8 mouse cellular contexts compared by ENCODE assay signal in genomic region chr2:181581402-181582120, GRCm38 (mm10). TPM values are rescaled to one million over a fixed set of nuclear protein-coding genes. Genes with fewer than 3 reads are reported as not detected.
A peak's percentile ranks its signal among the peaks of the same experiment; 100 is the strongest.
DNase-seq lines count a peak whose midpoint lies in the region; ATAC-seq and TF ChIP-seq lines count a peak whose summit lies in the region.

No protein-coding gene starts in this region.

- DNase-seq in Patski (ENCODE audit: low read depth, low spot score) = no peak
- DNase-seq in cerebellum, postnatal 14 days = peak; percentile 88 to 91
- DNase-seq in frontal cortex, postnatal 10 days (ENCODE audit: low spot score in 2 of 2) = peak; percentile 72 to 85
- peak; percentile 87 for DNase-seq in hindbrain, embryonic 11.5 days (ENCODE audit: low spot score)
- DNase-seq in layer of hippocampus, postnatal 10 days (ENCODE audit: low spot score in 2 of 2) = peak; percentile 85 to 87
- DNase-seq in thymus, postnatal 10 days (ENCODE audit: low spot score in 2 of 2) = peak; percentile 78 to 79

- POLR2A ChIA-PET in Patski (lab: Charles Lee) = interaction anchor here (0.6 to 1.9 kb wide), 7 partner anchors 10 to 187 kb away, joined by 3 to 6 read pairs (median 4); partner anchors contain the start of gene Prpf6

- peak overlapping the region; percentile 95 for H3K9ac ChIP-seq in hindbrain, embryonic 11.5 days (ENCODE audit: low read depth, low read length)
- H3K9ac ChIP-seq in lung, embryonic 16.5 days (ENCODE audit: low read length) = peak overlapping the region; percentile 84

- 0 out of 2 replicates have a peak, but pooled peaks cover 2% of the 10 kb centered on the region for H3K4me1 ChIP-seq in hindbrain, embryonic 11.5 days (replicated peaks; ENCODE audit: control insufficient read depth, insufficient read depth, low read length)
- H3K4me1 ChIP-seq in lung, embryonic 16.5 days (replicated peaks; ENCODE audit: control insufficient read depth, insufficient read depth, low read length) = peaks cover 7% of the 10 kb centered on the region
- peaks cover 23% of the 10 kb centered on the region for H3K4me1 ChIP-seq in olfactory bulb, adult 2 months (ENCODE audit: control insufficient read depth, insufficient read depth, low read length)

- CTCF ChIA-PET in Patski (lab: Charles Lee) = interaction anchor here (0.7 to 6.9 kb wide), 9 partner anchors 9 to 189 kb away, joined by 3 to 69 read pairs (median 3); partner anchors contain the start of gene Tpd52l2

- ATAC-seq in Patski = peak; percentile 71
- ATAC-seq in hindbrain, embryonic 11.5 days (ENCODE audit: low FRiP score) = peak; percentile 86
- peak; percentile 86 for ATAC-seq in lung, embryonic 16.5 days (ENCODE audit: low read depth)

- WGBS in hindbrain, embryonic 11.5 days = under 1% methylated on average over 49 of the region's 49 CpGs
- under 1% methylated on average over 49 of the region's 49 CpGs for WGBS in lung, embryonic 16.5 days
- WGBS in olfactory bulb, adult 2 months = under 1% methylated on average over 49 of the region's 49 CpGs

- peak overlapping the region; percentile 94 for H3K4me2 ChIP-seq in hindbrain, embryonic 11.5 days (replicated peaks; ENCODE audit: low read depth, low read length)
- H3K4me2 ChIP-seq in lung, embryonic 16.5 days (ENCODE audit: low read depth, low read length) = peak overlapping the region; percentile 95

- in situ Hi-C loops in Patski (cut with MboI; ENCODE audit: low pct_unique_long_range_greater_than_20kb) = loop anchor here (25.0 kb wide), 1 partner anchor 1369 kb away; no protein-coding TSS in a partner anchor

- peak; percentile 43; the same call in 1 of the 2 replicates for TF ChIP-seq POLR2A in olfactory bulb, adult 2 months (IDR thresholded peaks at IDR 0.05; ENCODE audit: insufficient read depth, low read depth, low read length)

- no peak for TF ChIP-seq CTCF in Patski (IDR thresholded peaks at IDR 0.05)
- no peak; the same call in 1 of the 2 replicates for TF ChIP-seq CTCF in olfactory bulb, adult 2 months (IDR thresholded peaks at IDR 0.05; ENCODE audit: insufficient read depth, low read depth, low read length)

- H3K4me3 ChIP-seq in hindbrain, embryonic 11.5 days (ENCODE audit: low read depth, low read length) = peak overlapping the region; percentile 79
- peak overlapping the region; percentile 78 for H3K4me3 ChIP-seq in lung, embryonic 16.5 days (ENCODE audit: low read length)
- H3K4me3 ChIP-seq in olfactory bulb, adult 2 months (ENCODE audit: insufficient read depth, low read depth, low read length) = peak overlapping the region; percentile 81

- H3K27ac ChIP-seq in hindbrain, embryonic 11.5 days (ENCODE audit: low read depth, low read length) = peak overlapping the region; percentile 84
- H3K27ac ChIP-seq in lung, embryonic 16.5 days (ENCODE audit: low read length) = peak overlapping the region; percentile 92
- H3K27ac ChIP-seq in olfactory bulb, adult 2 months (ENCODE audit: insufficient read depth, low read depth, low read length) = peak overlapping the region; percentile 91

- no peaks in the 10 kb centered on the region for H3K27me3 ChIP-seq in Patski
- H3K27me3 ChIP-seq in hindbrain, embryonic 11.5 days (ENCODE audit: control insufficient read depth, insufficient read depth, low read length) = no peaks in the 10 kb centered on the region
- no peaks in the 10 kb centered on the region for H3K27me3 ChIP-seq in lung, embryonic 16.5 days (ENCODE audit: control insufficient read depth, insufficient read depth, low read depth, low read length)

- no peaks in the 10 kb centered on the region for H3K9me3 ChIP-seq in hindbrain, embryonic 11.5 days (ENCODE audit: control insufficient read depth, low read length)
- H3K9me3 ChIP-seq in lung, embryonic 16.5 days (ENCODE audit: control insufficient read depth, low read length) = no peaks in the 10 kb centered on the region

- H3K36me3 ChIP-seq in hindbrain, embryonic 11.5 days (ENCODE audit: control insufficient read depth, insufficient read depth, low read length) = peaks cover 12% of the 10 kb centered on the region
- H3K36me3 ChIP-seq in lung, embryonic 16.5 days (ENCODE audit: control insufficient read depth, insufficient read depth, low read length) = peaks cover 18% of the 10 kb centered on the region

RNA-seq across cellular contexts. Expression of gene Uckl1, which starts 3.1 kb away (rescaled TPM):
- 116 TPM for polyA plus RNA-seq in Patski (2021)
- 54.1 and 57.7 TPM in 2 replicates for polyA plus RNA-seq in hindbrain, embryonic 11.5 days (2014; fragmentation: Nextera tagmentation; extraction: Ambion mirVana)
- total RNA-seq in layer of hippocampus, postnatal 10 days (2021) = 10 to 100 TPM; 40.4 to 44.3 TPM
- 49.1 and 54.6 TPM in 2 replicates for polyA plus RNA-seq in lung, embryonic 16.5 days (2015; fragmentation: Nextera tagmentation; extraction: Ambion mirVana)
- polyA plus RNA-seq in olfactory bulb, adult 2 months (2012; ENCODE audit: insufficient read depth, insufficient read length, low replicate concordance, missing spikeins) = not detected in 2 replicates

RNA-seq across cellular contexts. Expression of gene Prpf6, which starts 10.1 kb away (rescaled TPM):
- 77.4 TPM for polyA plus RNA-seq in Patski (2021)
- polyA plus RNA-seq in hindbrain, embryonic 11.5 days (2014; fragmentation: Nextera tagmentation; extraction: Ambion mirVana) = 66.5 and 78.1 TPM in 2 replicates
- total RNA-seq in layer of hippocampus, postnatal 10 days (2021) = 10 to 100 TPM; 52.8 to 53.2 TPM
- 59.1 and 59.3 TPM in 2 replicates for polyA plus RNA-seq in lung, embryonic 16.5 days (2015; fragmentation: Nextera tagmentation; extraction: Ambion mirVana)
- polyA plus RNA-seq in olfactory bulb, adult 2 months (2012; ENCODE audit: insufficient read depth, insufficient read length, low replicate concordance, missing spikeins) = not detected in 2 replicates

RNA-seq across cellular contexts. Expression of gene Zfp512b, which starts 11.0 kb away (rescaled TPM):
- polyA plus RNA-seq in Patski (2021) = 63.1 TPM
- polyA plus RNA-seq in hindbrain, embryonic 11.5 days (2014; fragmentation: Nextera tagmentation; extraction: Ambion mirVana) = 25.4 and 30.8 TPM in 2 replicates
- total RNA-seq in layer of hippocampus, postnatal 10 days (2021) = 100 to 1,000 TPM; 134 to 158 TPM
- polyA plus RNA-seq in lung, embryonic 16.5 days (2015; fragmentation: Nextera tagmentation; extraction: Ambion mirVana) = 34.9 and 37.2 TPM in 2 replicates
- polyA plus RNA-seq in olfactory bulb, adult 2 months (2012; ENCODE audit: insufficient read depth, insufficient read length, low replicate concordance, missing spikeins) = not detected in 2 replicates

RNA-seq across cellular contexts. Expression of gene Samd10, which starts 17.5 kb away (rescaled TPM):
- 22.4 TPM for polyA plus RNA-seq in Patski (2021)
- polyA plus RNA-seq in hindbrain, embryonic 11.5 days (2014; fragmentation: Nextera tagmentation; extraction: Ambion mirVana) = 75.9 and 77.7 TPM in 2 replicates
- total RNA-seq in layer of hippocampus, postnatal 10 days (2021) = 10 to 100 TPM; 20.9 to 21.7 TPM
- 30.1 and 31.0 TPM in 2 replicates for polyA plus RNA-seq in lung, embryonic 16.5 days (2015; fragmentation: Nextera tagmentation; extraction: Ambion mirVana)
- polyA plus RNA-seq in olfactory bulb, adult 2 months (2012; ENCODE audit: insufficient read depth, insufficient read length, low replicate concordance, missing spikeins) = not detected in 2 replicates
